Mouse (Mus musculus): ENCODE results near the gene Gstm7.
"Not testable (repeated sequence)": the region's sequence is repeated elsewhere in the genome, so short reads cannot be mapped to it uniquely, and the experiment has no call there.

Gstm7 gene

DNA sequence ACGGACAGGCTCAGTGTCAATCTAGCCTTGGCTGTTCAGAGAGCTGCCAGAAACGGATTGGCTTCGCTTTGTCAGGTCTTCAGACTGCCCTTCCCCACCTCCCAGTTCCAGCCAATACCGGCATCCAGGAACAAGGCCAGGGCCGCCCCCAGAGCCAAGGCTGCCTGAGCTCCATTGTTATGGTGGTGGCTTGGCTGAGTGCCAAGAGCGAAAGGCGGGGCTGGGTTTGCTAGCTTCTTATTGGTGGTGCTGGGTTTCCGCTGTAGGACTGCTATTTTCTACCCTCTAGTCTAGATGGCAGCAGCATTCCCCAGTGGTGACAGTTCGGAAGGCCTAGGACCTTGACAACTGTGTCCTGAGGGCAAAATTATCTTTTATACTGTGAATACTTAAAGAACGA, at the start of gene Gstm7:
Gstm7 (minus strand) TSS at position 148 of the 400 bp plus-strand sequence.
- peak; percentile 99 for DNase-seq

DNA sequence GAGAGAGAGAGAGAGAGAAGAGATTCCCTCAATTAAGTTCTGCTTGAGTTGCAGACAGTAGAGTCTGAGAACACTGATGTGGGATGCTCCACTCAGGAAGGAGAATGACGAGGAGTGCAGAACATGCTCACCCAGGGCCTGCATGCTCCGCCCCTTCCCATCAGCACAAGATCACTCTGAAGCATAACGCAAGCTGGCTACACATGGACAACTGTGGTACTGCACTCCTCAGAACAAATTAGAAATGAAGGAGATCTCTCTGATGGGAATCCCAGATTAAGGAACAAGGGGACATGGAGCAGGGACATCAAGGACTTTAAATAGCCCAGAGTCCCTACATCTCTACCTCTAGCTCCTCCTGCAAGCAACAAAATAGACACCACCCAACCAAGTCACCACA, 49.6 kb upstream of the Gstm7 start:
- no peak for DNase-seq

DNA sequence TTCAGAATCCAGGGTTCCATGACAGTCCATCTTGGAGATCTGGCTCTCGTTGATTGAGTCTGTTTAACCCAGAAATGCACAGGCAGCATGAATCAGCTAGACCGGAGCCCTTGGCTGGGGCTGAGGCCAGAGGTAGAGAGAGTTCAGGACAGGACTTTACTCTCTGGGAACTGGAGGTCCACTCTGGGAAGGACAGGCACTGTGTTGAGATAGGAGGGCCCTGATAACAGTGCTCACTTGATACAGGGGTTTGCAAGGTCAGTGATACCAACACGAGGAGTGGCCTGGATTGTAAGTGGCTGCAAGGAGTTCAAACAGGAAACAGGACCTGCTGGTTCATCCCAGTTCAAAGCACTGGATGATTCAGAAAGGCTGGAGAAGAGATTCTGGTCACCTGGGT, 46.1 kb upstream of the Gstm7 start:
- DNase-seq: no peak

DNA sequence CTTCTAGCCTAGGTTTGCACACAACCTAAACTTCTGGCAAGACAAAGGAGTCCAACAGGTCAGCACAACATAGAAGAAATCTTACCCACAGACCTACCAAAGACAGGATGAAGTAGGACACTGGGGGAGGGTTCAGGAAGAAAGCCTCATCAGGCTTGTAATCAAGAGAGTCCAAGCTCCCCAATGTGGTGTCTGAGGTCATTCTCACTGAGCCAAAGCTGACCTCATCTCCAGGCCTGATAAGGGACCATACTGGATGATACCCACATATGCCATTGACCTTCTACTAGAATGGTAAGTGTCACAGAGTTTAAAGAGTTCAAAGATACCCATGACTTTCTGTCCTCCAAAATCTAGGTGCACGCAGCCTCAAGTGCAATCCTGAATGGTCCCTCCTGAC, 42.6 kb upstream of the Gstm7 start:
- no peak for DNase-seq

DNA sequence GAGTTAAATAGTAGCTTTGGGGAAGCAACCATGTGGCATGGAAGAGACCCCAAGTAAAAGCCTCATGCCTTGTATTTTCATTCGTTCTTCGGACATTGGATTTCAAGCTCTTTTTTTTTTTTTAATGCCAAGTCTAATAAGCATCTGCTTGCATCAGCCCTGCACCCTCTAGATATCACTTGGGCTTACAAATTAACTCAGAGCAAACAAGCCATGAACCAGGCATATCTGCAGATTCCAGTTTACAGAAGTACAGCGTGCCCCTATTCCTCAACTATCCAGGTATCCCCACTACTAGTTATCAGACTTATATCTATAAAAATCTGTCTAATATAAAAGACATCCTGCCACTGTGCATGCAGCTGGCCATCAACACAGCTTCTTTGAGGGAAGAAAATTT, 40.5 kb upstream of the Gstm7 start:
- no peak for DNase-seq

DNA sequence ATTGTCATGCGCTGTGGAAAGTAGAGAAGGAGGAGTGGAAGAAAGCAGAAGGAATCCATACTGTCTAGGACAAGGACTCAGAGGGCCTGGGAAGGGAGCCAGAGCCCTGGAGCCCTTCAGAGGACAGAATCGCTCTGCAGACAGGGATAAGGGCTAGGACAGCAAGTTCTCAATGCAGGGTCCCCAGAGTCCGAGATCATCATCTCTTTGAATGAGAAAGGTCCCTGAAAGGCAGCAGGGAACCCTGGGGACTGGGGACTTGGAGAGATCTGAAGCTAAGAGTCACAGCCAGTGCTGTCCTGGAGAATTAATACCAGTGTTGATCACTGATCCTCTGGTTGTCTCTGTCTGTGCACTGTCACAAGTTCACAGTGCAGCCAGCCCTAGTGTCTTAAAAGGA, 39.5 kb upstream of the Gstm7 start:
- DNase-seq: not testable (repeated sequence)

DNA sequence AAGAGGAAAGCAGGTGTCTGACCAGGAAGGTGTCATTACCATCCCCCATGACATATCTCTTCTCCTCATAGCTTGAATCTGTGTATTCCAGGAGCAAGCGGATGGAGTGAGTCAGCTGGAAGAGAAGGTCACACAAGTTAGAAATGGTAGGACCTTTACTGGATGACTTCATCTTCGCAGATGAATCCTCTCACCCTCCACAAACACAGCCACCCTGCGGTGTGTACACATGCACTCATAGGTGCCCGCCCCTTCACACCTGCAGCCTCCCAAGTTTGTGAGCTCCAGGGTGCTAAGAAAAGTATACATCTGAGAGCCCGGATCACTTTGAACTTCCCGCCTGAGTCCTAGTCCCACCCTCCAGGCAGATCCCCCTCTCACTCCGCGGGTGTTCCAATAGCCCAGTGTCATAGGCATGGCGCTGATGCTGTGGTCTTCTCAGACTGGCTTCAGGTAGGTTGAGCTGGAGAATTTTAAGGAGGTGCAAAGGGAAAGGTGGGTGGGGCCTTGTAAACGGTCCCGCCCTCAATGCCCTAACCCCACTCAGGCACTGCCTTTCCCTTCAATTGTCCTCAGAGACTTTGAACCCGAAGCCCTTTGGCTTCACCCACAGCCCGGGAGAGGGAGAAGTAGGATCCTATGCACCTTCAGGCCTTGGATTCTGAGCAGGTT, 37.2 kb upstream of the Gstm7 start, which contains the start of gene Gstm3:
Gstm3 (minus strand) TSS at position 560 of the 672 bp plus-strand sequence.
- DNase-seq: no peak

DNA sequence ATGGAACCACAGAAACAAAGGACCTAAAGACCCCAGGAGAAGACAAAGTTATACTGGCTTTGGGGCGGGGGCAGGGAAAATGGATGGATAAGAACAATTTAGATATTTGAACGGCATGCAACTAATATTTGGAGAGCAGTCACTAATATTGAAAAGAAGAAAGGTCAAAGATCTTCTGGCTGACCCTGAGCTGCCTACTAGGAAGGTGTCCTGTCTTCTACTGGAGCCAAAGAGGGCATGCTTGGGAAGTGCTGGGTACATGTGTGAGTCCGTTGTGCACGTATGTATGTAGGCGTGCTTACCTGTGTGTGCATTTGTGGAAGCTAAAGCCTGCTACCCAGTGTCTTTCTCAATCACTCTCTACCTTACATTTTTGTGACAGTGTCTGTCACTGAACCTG, 35.0 kb upstream of the Gstm7 start:
- DNase-seq: no peak

DNA sequence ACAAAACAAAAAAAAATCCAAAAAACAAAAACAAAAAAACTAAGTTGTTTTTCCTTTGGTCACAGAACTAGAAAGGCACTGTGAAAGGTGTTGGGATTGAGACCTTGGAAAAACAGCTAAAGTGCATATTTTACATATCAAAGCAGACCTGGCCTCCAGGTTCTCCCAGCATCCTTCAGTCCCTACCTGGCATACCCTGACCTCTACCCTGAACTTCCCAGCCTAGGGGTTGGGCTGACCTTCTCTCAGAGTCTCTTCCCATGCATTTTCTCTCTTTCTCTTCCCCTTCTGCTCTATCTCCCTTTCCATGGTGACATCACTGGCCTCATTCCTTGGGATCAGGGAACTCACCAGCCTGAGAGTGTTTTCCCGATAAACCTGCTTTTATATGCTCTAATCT, 34.0 kb upstream of the Gstm7 start:
- no peak for DNase-seq

DNA sequence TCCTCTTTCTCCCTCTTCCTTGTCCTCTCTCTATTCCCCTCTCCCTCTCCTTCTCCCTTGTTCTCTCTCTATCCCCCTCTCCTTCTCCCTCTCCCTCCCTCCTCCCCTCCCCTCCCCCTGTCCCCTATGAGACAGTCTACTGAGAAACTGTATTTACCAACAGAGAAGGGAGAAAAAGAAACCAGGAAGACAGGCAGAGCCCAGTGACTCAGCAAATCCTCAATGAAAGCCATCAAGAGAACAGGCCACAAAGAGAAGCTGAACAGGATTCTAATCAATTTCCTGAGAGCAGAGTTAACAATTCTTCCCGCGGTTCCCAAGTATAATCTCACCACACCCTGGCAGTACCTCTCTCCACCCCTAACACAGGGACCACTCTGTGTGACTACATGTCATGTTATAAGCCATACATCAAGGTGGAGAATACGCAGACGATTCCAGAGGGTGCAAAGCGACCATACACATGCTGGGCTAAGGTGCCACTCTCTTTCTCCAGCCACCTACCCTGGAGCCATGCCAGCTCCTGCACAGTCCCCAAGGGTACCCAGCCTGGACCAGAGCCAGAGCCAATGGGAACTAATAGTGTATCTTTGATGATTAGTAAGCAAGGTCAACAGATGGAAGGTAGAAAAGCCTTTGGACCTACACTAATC, 33.2 kb upstream of the Gstm7 start:
- no peak for DNase-seq

DNA sequence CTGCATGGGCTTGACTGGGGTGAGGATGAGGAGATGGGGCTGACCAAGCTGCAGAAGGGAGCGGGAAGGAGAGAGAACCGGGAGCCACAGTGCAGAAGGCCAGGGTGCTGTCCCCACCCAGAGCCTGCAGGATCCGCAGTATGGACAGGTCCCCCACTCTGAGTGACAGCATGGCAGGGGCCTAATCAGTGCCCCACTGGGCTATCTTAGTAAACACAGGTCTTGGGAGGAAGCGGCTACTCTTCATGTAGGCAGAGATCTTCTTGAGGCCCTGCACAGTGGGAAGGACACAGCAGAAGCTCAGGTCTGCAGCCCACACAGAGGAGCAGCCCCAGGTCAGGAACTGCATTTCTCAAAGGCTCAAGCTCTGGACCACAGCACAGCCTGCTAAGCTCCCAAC, 32.4 kb upstream of the Gstm7 start:
- DNase-seq: no peak

DNA sequence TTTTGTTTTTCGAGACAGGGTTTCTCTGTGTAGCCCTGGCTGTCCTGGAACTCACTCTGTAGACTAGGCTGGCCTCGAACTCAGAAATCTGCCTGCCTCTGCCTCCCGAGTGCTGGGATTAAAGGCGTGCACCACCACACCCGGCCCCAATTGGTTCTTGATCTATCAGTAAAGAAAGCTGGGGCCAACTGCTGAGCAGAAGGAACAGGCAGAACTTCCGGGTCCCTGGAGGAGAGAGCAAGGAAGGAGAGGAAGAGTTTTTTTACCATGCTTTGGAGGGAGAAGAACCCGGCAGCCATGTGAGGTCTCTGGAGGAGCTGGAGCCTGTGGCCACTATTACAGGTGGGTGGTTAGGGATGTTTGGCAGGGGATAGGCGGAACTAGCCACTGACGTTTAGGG, 23.6 kb upstream of the Gstm7 start:
- not testable (repeated sequence) for DNase-seq

DNA sequence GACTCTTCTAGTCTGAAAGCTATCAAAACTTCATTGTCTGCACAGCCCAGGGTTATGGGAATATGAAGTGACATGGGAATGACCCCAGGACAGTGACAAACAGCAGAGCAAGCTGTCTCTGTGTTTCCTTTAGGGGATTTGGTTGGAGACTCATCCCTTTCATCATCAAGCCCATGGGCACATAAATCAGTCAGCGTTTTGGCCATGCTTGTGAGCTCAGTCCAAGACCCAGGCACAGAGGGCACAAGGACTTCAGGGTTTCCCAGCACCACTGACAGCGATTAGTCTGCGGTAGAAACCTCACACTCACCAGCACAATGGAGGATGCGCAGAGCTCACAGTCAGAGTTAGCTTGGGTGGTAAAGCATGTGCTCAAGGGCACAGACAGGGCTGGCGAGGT, 22.3 kb upstream of the Gstm7 start:
- DNase-seq: peak; percentile 12

DNA sequence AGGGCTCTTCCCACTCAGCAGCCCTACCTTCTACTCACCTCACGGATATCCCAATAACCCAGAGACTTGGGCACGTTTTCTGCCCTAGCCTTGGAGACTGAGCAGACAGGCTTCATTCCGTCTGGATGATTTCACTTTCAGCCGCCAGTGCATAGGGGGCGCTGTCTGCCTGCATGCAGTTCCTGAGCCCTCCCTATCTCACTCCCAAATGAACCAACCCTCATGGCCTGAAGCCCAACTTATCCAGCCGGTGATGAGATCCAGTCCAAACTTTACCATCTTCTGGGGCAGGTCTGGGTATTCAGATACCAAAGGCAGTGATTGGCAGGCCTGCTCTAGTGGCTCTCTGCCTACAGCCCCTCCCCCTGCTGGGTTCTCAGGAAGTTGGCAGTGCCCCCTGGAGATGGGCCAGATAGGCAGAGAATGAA, 21.7 kb upstream of the Gstm7 start:
- DNase-seq: peak; percentile 68

DNA sequence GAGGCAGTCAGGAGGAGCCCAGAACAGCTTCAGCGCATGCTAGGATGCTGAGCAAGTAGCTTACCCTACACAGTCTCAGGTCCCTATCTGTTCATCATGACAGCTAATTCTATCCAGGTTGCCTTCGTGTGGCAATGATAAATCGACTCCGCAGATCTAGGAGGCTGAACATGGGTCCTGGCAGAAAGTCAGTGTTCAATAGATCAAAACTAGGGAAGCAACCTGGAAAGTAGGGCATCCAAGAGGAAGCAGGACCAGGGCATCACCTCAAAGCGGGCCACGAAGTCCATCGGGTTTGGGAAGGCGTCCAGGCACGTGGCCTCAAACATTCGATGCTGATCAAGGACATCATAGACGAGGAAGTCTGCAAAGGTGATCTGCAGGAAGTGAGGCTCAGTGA, 18.9 kb upstream of the Gstm7 start:
- no peak for DNase-seq

DNA sequence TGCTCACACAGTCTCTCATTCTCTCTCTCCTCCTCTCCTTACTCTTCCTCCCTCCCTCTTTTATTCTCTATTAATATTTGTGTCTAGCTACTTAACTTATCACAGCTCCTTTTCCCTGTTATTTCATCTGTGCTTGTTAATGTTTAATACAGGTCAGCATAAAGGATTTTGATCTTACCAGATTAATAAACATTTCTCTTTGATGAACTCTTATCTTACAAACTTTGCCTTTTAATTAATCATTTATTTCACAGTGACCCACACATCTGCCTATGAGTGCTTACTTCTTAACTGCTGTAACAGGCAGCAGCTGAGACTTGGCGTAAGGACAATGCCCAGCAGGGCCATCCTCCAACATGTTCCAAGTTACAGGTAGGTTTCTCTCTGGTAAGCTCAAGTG, 17.8 kb upstream of the Gstm7 start:
- DNase-seq: not testable (repeated sequence)

DNA sequence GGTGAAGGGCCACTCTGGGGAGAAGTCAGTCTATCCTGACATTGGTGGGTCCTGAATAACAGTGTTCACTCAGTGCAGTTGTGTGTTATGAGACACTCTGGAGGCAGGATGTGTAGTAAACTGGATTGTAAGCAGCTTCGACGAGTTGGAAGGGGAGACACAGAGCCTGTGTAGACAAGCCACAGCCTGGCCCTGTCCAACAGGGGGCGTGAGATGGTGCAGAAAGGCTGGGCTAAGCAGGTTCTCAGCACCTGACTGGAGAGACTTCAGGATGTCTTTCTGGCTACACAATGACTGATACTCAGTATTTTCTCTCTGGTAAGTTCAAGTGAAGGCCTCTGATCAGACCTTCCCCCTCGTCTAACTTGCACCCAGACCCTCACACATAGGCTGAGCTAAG, 14.1 kb upstream of the Gstm7 start:
- no peak for DNase-seq

DNA sequence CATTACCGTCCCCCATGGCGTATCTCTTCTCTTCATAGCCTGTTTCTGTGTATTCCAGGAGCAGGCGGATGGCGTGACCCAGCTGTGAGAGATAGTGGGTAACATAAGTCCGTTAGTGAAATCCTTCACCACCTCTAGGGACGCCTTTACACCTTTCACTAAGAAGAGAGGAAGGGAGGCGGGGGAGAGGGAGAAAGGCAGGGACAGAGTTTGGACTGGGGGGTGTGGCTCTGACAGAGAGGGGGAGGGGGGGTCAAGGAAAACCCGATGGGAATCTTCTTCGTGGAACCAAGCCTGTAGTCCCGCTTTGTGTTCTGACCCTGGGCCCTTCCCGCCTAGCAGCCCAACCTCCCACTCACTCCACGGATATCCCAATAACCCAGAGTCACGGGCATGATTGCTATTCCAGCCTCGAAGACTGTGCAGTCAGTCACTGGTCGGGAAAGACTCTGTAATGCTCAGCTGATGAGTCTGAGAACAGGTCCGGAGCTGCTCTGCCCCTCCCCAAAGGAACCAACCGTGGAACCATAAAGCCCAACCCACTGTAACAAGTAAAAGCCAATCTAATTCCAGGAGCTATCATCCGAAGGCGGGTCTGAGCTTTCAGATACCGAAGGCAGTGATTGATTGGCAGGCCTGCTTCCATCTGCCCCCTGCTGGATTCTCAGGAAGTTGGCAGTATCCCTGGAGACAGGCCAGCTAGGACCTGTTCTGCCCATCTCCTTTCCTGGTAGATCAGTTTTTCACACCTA, 11.8 kb upstream of the Gstm7 start, which contains the start of gene Gstm6:
Gstm6 (minus strand) TSS at position 511 of the 752 bp plus-strand sequence.
- peak; percentile 59 for DNase-seq

DNA sequence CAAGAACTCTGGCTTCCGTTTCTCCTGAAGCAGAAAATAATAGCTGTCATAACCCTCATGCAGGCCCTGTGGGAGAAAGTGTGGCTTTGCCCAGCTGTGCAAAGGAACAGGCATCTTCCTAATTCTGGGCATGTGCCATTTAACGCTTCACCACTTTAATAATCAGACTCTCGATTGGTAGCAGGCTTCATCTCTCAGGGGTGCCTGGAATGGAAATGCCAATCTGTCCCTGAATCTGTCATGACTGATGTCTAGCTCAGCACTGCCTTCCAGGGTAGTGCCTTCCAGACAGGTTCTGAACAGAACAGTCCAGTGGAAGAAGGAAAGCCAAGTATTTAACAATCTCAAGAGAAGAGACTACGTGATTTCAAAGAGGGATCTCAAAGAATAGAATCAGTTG, 9.6 kb upstream of the Gstm7 start:
- no peak for DNase-seq

DNA sequence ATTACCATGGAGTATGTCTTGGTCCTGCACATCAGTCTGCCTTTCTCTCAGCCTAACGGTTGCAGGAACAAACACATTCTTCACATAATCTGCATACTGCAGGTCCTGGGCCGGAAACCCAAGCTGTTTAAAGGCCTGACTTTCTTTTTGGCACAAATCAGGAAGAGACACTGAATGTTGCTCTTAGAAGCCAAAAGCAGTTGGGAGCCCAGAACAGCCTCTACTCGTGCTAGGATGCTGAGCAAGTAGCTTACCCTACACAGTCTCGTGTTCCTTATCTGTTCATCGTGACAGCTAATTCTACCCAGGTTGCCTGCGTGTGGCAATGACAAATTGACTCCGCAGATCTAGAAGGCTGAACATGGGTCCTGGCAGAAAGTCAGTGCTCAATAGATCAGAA, 8.9 kb upstream of the Gstm7 start:
- no peak for DNase-seq

DNA sequence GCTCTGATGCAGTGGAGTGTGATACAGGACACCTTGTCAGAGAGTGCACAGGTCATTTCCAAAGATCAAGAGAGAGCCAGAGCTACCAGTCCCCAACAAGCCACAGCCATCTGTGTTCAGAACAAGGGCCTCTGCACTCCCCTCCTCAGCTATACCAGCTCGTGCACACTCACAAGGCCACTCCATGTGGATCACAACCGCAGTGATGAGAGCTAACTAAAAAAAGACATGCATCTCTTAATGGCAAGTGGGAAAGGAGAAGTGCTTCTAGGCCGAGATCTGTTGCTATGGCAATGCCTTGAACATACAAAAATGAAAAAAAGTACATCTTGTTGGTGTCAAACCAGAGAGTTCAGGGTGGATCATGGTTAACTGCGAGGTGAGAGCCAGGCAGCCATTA, 8.2 kb upstream of the Gstm7 start:
- DNase-seq: no peak

DNA sequence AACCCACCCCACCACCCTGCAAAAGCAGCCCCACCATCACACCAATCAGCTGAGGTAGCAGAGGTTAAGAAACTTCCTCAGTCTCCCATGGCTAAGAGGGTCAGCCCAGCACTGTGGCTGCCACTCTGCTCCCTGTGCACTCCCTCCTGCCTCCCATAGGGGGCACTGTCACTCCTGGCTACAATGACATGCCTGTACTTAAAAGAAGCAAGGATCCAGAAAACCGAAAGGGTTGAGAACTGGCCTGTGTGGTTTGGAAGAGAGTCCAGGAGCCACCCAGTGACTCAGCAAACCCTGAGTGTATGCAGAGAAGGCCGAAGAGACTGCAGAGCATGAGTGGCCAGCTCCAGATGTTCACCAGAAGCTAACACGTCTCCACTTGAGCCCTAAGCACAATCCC, 7.8 kb upstream of the Gstm7 start:
- peak; percentile 75 for DNase-seq

DNA sequence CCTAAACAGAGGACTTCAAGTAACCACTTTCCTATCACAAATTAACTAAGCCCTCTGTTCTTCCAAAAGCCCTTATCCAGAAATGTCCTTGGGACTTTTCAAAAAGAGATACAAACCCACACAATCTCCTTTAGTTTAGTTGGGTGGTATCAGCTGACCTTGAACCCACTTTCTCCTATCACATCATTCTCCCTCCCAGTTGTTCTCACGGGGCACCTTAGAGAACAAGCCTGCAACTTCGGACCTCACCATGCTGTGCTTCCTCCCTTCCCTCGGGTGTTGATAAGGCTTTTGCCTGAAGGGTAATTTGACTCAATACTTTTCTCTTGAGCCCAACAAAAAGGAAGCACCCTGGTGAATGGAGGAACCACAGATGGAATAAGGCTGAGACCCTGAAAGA, 4.3 kb upstream of the Gstm7 start:
- DNase-seq: no peak

DNA sequence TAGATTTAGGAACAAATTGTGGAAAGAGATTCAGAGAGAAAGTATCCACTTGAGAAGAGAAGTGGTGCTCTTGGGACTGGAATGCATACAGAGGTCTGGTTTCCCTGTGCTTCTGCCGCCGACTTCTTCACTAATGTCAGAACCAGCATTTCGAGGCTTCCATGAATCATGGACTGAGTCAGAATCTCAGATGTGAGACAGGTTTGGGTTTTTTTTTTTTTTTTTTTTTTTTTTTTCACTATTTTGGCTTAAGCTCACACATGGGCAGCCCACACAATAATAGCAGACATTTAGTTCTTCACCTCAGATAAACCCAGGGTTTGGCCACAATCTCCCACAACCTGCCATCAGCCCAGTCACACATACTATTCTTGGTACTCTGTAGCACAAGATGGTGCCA, 3.7 kb upstream of the Gstm7 start:
- no peak for DNase-seq

Data from kidney, postnatal 14 days (tissue).